Mouse (Mus musculus): Measurements from ENCODE around the gene Sp3. TPM values are rescaled to one million over a fixed set of nuclear protein-coding genes. Genes with fewer than 3 reads are reported as not detected.

Gene Sp3
- polyA plus RNA-seq, 1 experiment from 2014 or later, result 52.0 TPM

- Histone ChIP-seq H3K9me3 (replicated peaks) (no peaks in the 10 kb centered on the region), H3K9ac (no peak overlapping the region), H3K4me1 (peaks cover 11% of the 10 kb centered on the region; the same call in 1 of the 2 replicates), H3K4me2 (replicated peaks) (no peak overlapping the region), H3K27ac (replicated peaks) (no peak overlapping the region), H3K27me3 (no peaks in the 10 kb centered on the region), H3K4me3 (replicated peaks) (no peak overlapping the region), H3K36me3 (peaks cover 4% of the 10 kb centered on the region)
- no peak for ATAC-seq (ENCODE audit: insufficient number of reproducible peaks, low FRiP score, low TSS enrichment, low read depth)
Measured at GRCm38 (mm10) chr2:72976036-72976435, 4.2 kb downstream of the Sp3 start.

GRCm38 (mm10) chr2:72970831-72971230 is 9.4 kb downstream of the Sp3 start:
- Histone ChIP-seq H3K4me1 (0 out of 2 replicates have a peak, but pooled peaks cover 2% of the 10 kb centered on the region), H3K27ac (replicated peaks) (no peak overlapping the region), H3K36me3 (peaks cover 30% of the 10 kb centered on the region), H3K9me3 (replicated peaks) (no peaks in the 10 kb centered on the region), H3K27me3 (no peaks in the 10 kb centered on the region), H3K4me2 (replicated peaks) (no peak overlapping the region), H3K9ac (no peak overlapping the region), H3K4me3 (replicated peaks) (no peak overlapping the region)
- ATAC-seq (ENCODE audit: insufficient number of reproducible peaks, low FRiP score, low TSS enrichment, low read depth), result no peak
- 93% methylated on average over 6 of the region's 6 CpGs for WGBS

GRCm38 (mm10) chr2:72970302-72970701 is 9.9 kb downstream of the Sp3 start:
- no peak overlapping the region for H3K9ac ChIP-seq
- peaks cover 33% of the 10 kb centered on the region for H3K36me3 ChIP-seq
- no peaks in the 10 kb centered on the region for H3K9me3 ChIP-seq (replicated peaks)
- WGBS, result 92% methylated on average over 4 of the region's 4 CpGs
- H3K4me2 ChIP-seq (replicated peaks), result no peak overlapping the region
- H3K27me3 ChIP-seq, result no peaks in the 10 kb centered on the region
- no peak for ATAC-seq (ENCODE audit: insufficient number of reproducible peaks, low FRiP score, low TSS enrichment, low read depth)
- H3K4me1 ChIP-seq, result 0 out of 2 replicates have a peak, but pooled peaks cover 4% of the 10 kb centered on the region
- H3K4me3 ChIP-seq (replicated peaks), result no peak overlapping the region
- H3K27ac ChIP-seq (replicated peaks), result no peak overlapping the region

GRCm38 (mm10) chr2:72968536-72968935 is 11.7 kb downstream of the Sp3 start:
- 89% methylated on average over 1 of the region's 1 CpGs for WGBS
- Histone ChIP-seq H3K4me3 (replicated peaks) (no peak overlapping the region), H3K27me3 (no peaks in the 10 kb centered on the region), H3K27ac (replicated peaks) (no peak overlapping the region), H3K9me3 (replicated peaks) (no peaks in the 10 kb centered on the region), H3K36me3 (peaks cover 33% of the 10 kb centered on the region), H3K4me2 (replicated peaks) (no peak overlapping the region), H3K9ac (no peak overlapping the region), H3K4me1 (0 out of 2 replicates have a peak, but pooled peaks cover 4% of the 10 kb centered on the region)
- no peak for ATAC-seq (ENCODE audit: insufficient number of reproducible peaks, low FRiP score, low TSS enrichment, low read depth)

DNA sequence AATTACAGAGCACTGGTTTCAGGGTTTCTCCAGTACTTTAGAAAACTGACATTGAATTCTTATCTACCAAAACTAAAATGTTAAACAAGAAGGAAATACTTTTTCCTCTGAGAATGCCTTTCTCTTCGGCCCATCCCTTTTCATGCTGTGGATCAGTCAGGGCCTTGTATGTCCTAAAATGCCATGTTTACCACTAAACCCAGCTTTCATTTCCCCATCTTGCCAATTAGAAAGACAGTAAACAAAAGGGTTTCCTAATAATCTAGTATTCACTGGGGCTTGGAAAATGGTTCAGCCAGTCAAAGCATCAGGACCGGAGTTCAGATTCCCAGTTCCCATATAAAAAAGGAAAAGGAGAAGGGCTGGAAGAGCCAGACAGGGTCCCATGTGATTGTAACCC is 14.8 kb downstream of the Sp3 start:
- Histone ChIP-seq H3K4me3 (replicated peaks) (no peak overlapping the region), H3K27ac (replicated peaks) (no peak overlapping the region), H3K4me1 (0 out of 2 replicates have a peak, but pooled peaks cover 4% of the 10 kb centered on the region), H3K36me3 (peaks cover 29% of the 10 kb centered on the region), H3K9me3 (replicated peaks) (no peaks in the 10 kb centered on the region), H3K9ac (no peak overlapping the region), H3K27me3 (no peaks in the 10 kb centered on the region), H3K4me2 (replicated peaks) (no peak overlapping the region)
- WGBS, result 85% methylated on average over 2 of the region's 2 CpGs
- ATAC-seq (ENCODE audit: insufficient number of reproducible peaks, low FRiP score, low TSS enrichment, low read depth), result no peak

DNA sequence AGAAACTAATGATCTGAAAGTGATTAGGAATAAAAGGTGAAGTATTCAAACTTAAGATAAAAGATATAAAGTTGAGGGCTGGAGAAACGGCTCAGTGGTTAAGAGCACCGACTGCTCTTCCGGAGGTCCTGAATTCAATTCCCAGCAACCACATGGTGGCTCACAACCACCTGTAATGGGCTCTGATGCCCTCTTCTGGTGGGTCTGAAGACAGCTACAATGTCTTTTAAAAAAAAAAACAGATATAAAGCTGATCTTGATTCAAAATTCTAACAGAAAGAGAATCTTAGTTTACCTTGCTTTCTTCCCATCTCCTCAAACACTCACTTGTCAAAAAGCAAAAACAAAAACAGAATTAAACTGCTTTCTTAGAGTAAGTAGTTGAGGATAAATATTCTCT is 23.8 kb downstream of the Sp3 start:
- no peak overlapping the region for H3K4me3 ChIP-seq (replicated peaks)
- no peaks in the 10 kb centered on the region for H3K27me3 ChIP-seq
- no peak overlapping the region for H3K9ac ChIP-seq
- H3K4me1 ChIP-seq, result no peaks in the 10 kb centered on the region
- no peak for ATAC-seq (ENCODE audit: insufficient number of reproducible peaks, low FRiP score, low TSS enrichment, low read depth)
- 91% methylated on average over 3 of the region's 3 CpGs for WGBS
- H3K9me3 ChIP-seq (replicated peaks), result no peaks in the 10 kb centered on the region
- H3K4me2 ChIP-seq (replicated peaks), result no peak overlapping the region
- H3K27ac ChIP-seq (replicated peaks), result no peak overlapping the region
- peaks cover 27% of the 10 kb centered on the region for H3K36me3 ChIP-seq

DNA sequence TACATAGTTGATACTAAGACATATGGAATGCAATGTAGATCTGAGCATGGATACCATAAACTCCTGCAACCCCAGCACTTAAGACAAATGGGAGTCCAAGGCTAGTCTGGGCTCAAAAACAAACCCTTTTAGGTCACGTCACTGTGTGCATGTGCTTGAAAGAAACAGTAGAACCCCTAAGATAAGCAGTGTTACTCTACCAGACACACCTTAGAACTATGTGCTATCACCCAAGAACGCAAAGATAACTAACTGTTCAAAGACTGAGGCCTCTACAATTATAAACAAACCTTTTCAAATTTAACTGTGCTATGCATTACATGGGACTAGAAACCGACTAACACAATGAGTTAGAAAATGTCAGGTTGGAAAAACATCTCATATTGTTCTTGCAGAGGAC is 27.3 kb downstream of the Sp3 start:
- H3K27ac ChIP-seq (replicated peaks), result no peak overlapping the region
- peaks cover 23% of the 10 kb centered on the region; the same call in 1 of the 2 replicates for H3K36me3 ChIP-seq
- H3K27me3 ChIP-seq, result no peaks in the 10 kb centered on the region
- H3K4me3 ChIP-seq (replicated peaks), result no peak overlapping the region
- H3K4me1 ChIP-seq, result no peaks in the 10 kb centered on the region
- no peak overlapping the region for H3K4me2 ChIP-seq (replicated peaks)
- H3K9me3 ChIP-seq (replicated peaks), result no peaks in the 10 kb centered on the region
- WGBS, result 95% methylated on average over 3 of the region's 3 CpGs
- ATAC-seq (ENCODE audit: insufficient number of reproducible peaks, low FRiP score, low TSS enrichment, low read depth), result no peak
- no peak overlapping the region for H3K9ac ChIP-seq

- H3K9ac ChIP-seq, result no peak overlapping the region
- no peaks in the 10 kb centered on the region for H3K9me3 ChIP-seq (replicated peaks)
- H3K36me3 ChIP-seq, result peaks cover 22% of the 10 kb centered on the region
- WGBS, result 16% methylated on average over 1 of the region's 1 CpGs
- H3K4me3 ChIP-seq (replicated peaks), result no peak overlapping the region
- H3K4me1 ChIP-seq, result peaks cover 10% of the 10 kb centered on the region
- no peak for ATAC-seq (ENCODE audit: insufficient number of reproducible peaks, low FRiP score, low TSS enrichment, low read depth)
- no peaks in the 10 kb centered on the region for H3K27me3 ChIP-seq
- no peak overlapping the region for H3K27ac ChIP-seq (replicated peaks)
- no peak overlapping the region for H3K4me2 ChIP-seq (replicated peaks)
Measured at GRCm38 (mm10) chr2:72935937-72936336, 44.3 kb downstream of the Sp3 start.

- Histone ChIP-seq H3K4me2 (replicated peaks) (no peak overlapping the region), H3K36me3 (peaks cover 8% of the 10 kb centered on the region), H3K4me1 (peaks cover 10% of the 10 kb centered on the region), H3K9me3 (replicated peaks) (no peaks in the 10 kb centered on the region), H3K9ac (no peak overlapping the region), H3K27me3 (no peaks in the 10 kb centered on the region), H3K27ac (replicated peaks) (no peak overlapping the region), H3K4me3 (replicated peaks) (no peak overlapping the region)
- ATAC-seq (ENCODE audit: insufficient number of reproducible peaks, low FRiP score, low TSS enrichment, low read depth), result no peak
Measured at GRCm38 (mm10) chr2:72932186-72932585, 48.1 kb downstream of the Sp3 start.

DNA sequence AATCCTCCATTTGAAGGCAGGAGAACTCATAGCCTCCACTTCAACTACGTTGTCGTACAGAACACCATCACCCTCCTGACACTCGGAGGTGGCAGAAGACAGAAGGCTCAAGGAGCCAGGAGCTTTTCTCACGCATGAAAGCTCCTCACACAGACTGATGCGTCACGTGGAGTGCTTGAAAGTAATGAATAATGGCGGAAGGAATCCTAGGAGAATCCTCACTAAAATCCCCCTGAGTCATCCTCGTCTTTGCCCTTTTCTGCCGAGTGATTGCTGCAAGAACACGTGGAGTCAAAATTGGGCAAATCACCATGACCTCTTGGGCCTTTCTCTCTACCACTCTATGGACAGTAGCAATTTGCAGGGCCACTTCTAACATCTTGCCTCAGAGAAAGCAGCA is 55.3 kb downstream of the Sp3 start:
- no peak for ATAC-seq (ENCODE audit: insufficient number of reproducible peaks, low FRiP score, low TSS enrichment, low read depth)
- no peaks in the 10 kb centered on the region for H3K27me3 ChIP-seq
- H3K4me3 ChIP-seq (replicated peaks), result no peak overlapping the region
- H3K27ac ChIP-seq (replicated peaks), result no peak overlapping the region
- H3K4me2 ChIP-seq (replicated peaks), result no peak overlapping the region
- 79% methylated on average over 10 of the region's 10 CpGs for whole genome bisulfite sequencing
- H3K36me3 ChIP-seq, result no peaks in the 10 kb centered on the region
- no peak overlapping the region for H3K9ac ChIP-seq
- no peaks in the 10 kb centered on the region for H3K9me3 ChIP-seq (replicated peaks)
- no peaks in the 10 kb centered on the region for H3K4me1 ChIP-seq

GRCm38 (mm10) chr2:72916170-72916569 is 64.1 kb downstream of the Sp3 start:
- H3K4me2 ChIP-seq (replicated peaks), result no peak overlapping the region
- no peaks in the 10 kb centered on the region for H3K27me3 ChIP-seq
- no peak overlapping the region for H3K9ac ChIP-seq
- ATAC-seq (ENCODE audit: insufficient number of reproducible peaks, low FRiP score, low TSS enrichment, low read depth), result no peak
- H3K9me3 ChIP-seq (replicated peaks), result no peaks in the 10 kb centered on the region
- H3K4me3 ChIP-seq (replicated peaks), result no peak overlapping the region
- no peaks in the 10 kb centered on the region for H3K36me3 ChIP-seq
- H3K4me1 ChIP-seq, result no peaks in the 10 kb centered on the region
- 72% methylated on average over 4 of the region's 4 CpGs for WGBS
- H3K27ac ChIP-seq (replicated peaks), result no peak overlapping the region

GRCm38 (mm10) chr2:72915245-72915930 is 64.9 kb downstream of the Sp3 start:
- WGBS, result 66% methylated on average over 7 of the region's 7 CpGs
- H3K4me2 ChIP-seq (replicated peaks), result no peak overlapping the region
- H3K36me3 ChIP-seq, result no peaks in the 10 kb centered on the region
- ATAC-seq (ENCODE audit: insufficient number of reproducible peaks, low FRiP score, low TSS enrichment, low read depth), result no peak
- no peaks in the 10 kb centered on the region for H3K27me3 ChIP-seq
- no peaks in the 10 kb centered on the region for H3K9me3 ChIP-seq (replicated peaks)
- H3K27ac ChIP-seq (replicated peaks), result no peak overlapping the region
- no peak overlapping the region for H3K4me3 ChIP-seq (replicated peaks)
- H3K9ac ChIP-seq, result no peak overlapping the region
- H3K4me1 ChIP-seq, result no peaks in the 10 kb centered on the region
